Mouse (Mus musculus) erythroblast, adult 5-6 weeks (primary cell): ENCODE data around the gene Olfr522. TPM values are rescaled to one million over a fixed set of nuclear protein-coding genes. Genes with fewer than 3 reads are reported as not detected.
A peak's percentile ranks its signal among the peaks of the same experiment; 100 is the strongest.
"Not testable (repeated sequence)": the region's sequence is repeated elsewhere in the genome, so short reads cannot be mapped to it uniquely, and the experiment has no call there.

ENCODE experiments used
- ATAC-seq: replicated peaks from 2 replicates; pipeline ENCODE4 v1.8.0; 2016; ENCODE audit warnings: moderate number of reproducible peaks, mild to moderate bottlenecking, moderate TSS enrichment, inconsistent platforms; ENCODE audit not compliant: poor library complexity, low FRiP score, severe bottlenecking
- total RNA-seq, 2 experiments: library from RNA; stranded (forward) in 1 of 2; stranded (reverse) in 1 of 2; fragments of 150-400 nt in 1 of 2; fragments of 200-764, 138-1000 nt in 1 of 2; gene quantifications; 2 replicates each; pipeline versions ENCODE4 v1.2.3 to v1.2.4; 2015 to 2017; ENCODE audit warnings: low replicate concordance in 2 of 2

Olfr522 gene
- total RNA-seq, 2 experiments from 2014 or later: not detected

DNA sequence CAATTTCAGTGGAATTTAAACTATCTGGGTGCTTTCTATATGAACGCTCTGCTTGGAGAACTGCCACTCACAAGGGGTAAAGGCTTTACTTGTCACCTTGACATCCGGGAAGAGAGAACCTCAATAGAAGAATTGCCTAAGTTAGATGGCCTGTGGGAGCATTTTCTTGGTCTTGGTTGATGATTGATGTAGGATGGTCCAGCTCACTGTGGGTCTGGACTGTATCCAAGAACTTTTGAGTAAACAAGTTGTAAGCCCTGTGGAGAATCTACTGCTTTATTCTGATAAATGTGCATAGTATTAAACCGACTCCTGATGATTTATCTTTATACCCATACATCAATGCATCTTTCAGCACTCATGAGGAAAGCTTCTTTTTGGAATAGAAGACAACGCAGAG is 4.8 kb upstream of the Olfr522 start:
- ATAC-seq: no peak

GRCm38 (mm10) chr7:140167950-140168349 is 3.4 kb upstream of the Olfr522 start:
- ATAC-seq: no peak

DNA sequence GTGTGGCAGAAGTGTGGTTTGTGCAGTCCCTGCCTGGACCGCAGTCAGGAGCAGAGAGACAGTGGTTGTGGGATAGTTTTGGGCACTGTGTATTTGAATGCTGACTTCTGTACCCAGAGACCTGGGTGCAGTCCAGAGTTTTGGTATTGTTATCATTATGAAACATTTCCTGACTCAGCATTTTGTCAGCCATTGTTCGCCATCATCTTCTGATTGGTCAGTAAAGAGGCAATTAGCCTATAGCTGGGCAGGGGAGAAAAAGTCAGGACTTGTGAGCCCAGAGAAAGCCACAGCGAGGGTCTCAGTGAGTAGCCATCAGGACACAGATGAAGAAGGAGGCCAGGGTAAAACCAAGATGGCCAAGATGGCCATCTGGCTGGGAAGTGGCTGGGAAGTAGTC is 4.2 kb downstream of the Olfr522 start:
- ATAC-seq: no peak

DNA sequence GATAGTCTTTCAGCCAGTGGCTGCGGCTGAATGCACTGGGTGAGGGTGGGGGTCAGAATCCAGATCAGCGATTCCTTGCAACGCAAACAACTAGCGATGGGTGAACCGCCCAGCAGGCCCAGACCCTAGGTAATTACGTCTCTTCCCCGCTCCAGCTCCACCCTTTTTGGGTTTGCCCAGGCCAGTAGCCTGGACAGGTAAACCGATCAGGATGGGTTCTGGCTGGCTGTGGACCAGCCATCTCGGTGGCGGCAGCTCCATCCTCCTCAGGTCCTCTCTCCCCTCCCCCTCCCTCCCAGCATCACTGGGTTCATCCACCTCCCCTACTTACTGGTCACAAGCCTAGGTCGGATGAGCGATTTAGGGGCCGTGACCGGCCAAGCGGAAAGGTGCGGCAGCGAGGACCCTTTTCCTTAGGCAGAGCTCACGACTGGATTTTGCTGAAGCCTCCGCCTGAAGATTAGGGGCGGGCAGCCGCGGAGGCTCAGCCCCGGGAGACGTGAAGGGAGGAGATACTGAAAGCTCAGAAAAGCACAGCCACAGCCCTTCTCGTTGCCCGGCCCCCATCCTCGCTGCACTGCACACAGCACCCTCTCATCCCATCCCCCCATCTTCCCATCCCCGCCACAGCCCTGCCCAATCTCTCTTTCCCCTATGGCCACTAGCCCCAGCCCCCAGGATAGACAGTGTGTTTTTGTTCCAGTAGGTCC is 10.2 kb downstream of the Olfr522 start, which contains the start of gene Sprn:
TSS of gene Sprn (minus strand) at position 660 of the 710 bp plus-strand sequence.
- ATAC-seq: no peak

- ATAC-seq: no peak
Measured at GRCm38 (mm10) chr7:140153829-140154217, 10.7 kb downstream of the Olfr522 start.

DNA sequence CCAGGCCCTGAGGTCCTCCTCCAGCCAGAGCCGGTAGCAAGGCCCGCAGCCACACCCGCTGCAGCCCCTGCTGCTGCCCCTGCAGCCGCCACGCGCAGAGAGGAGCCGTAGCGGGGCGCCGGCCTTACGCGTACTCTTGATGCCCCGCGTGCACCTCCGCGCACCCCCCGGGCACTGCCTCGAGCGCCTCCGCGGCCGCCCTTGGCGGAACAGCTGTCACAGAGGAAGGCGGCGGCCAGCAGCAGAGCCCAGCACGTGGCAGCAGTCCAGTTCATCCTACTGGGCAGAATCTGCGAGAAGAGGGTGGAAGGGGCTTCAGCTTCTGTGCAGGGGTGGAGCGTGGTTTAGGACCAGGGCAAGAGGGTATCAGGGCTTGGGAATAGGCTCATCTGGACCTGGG is 11.2 kb downstream of the Olfr522 start:
- ATAC-seq: no peak

DNA sequence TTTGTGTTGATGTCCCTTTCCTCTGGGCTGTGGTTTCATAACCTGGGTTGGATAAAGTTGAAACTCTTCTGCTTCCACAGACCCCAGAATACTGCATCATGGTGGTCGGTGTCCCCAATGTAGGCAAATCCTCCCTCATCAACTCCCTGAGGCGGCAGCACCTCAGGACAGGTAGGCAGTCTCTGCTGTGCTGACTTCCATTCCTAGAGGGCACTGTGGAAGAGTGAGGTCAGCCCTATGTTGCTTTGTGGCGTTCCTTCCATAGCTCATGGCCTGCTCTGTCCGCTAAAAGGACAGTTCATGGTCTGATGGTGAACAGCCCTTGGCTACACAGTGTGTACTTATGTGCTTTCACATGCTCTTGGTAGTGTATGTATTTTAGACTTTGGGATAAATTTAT is 20.0 kb downstream of the Olfr522 start:
- ATAC-seq: no peak

DNA sequence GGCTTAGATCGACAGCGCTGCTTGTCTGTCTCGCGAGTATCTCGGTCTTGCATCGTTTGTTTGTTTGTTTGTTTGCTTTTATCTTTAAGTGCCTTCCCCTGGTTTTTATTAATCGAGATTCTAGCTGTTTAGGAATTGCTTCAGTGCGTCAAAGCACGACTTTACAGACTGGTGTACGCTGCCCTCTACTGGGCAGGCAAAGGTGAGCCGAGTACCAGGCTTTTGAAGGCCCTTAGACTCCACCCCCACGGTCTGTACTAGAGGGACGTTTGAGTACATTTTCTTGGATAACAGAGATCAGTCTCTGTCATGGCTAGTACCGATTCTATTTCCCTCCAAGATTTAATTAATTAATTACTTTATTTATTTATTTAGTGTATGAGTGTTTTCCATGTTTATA is 23.2 kb downstream of the Olfr522 start:
- no peak for ATAC-seq

- no peak for ATAC-seq
Measured at GRCm38 (mm10) chr7:140138021-140138310, 26.6 kb downstream of the Olfr522 start.

- peak; percentile 94 for ATAC-seq
Measured at GRCm38 (mm10) chr7:140137135-140138020, 27.2 kb downstream of the Olfr522 start, which contains the start of gene Mtg1. Gene Mtg1, plus strand, starts transcription at chr7:140137564.

GRCm38 (mm10) chr7:140135106-140135770 is 29.3 kb downstream of the Olfr522 start:
- ATAC-seq: no peak

- ATAC-seq: not testable (repeated sequence)
Measured at GRCm38 (mm10) chr7:140134033-140134432, 30.5 kb downstream of the Olfr522 start.

DNA sequence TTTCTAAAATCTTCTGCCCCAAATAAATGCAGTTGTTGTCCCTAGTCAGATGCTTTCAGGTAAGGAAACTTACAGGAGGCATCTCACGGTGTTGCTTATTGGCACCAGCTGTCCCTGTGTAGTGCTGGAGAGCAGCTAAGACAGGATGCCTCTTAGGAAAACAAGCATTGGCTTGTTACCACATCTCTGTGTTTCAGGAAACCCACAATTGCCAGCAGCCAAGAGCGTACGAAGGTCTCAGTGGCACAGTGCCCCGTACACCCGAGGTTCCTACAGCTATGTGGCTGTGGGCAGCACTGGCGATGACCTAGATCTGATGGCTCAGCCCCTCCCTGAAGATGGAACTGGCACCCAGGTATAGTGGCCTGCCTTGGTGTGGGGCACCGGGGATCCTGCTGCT is 32.4 kb downstream of the Olfr522 start:
- not testable (repeated sequence) for ATAC-seq

DNA sequence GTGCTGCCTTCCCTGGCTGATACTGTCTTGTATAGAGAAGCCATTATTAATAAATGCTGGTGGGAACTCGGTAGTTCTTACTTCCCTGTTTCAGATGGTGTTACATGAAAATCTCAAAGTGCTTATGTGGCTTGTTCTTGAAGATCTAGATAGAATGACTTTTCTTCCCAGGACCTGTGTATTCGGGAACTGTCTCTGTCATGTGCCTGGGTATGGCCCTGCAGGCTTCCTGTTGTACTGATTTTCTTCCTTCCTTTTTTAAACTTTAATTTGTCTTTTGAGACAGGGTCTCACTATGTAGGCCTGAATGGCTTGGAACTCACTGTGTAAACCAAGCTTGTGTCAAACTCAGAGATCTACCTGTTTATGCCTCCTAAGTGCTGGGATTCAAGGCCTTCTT is 36.7 kb downstream of the Olfr522 start:
- ATAC-seq: no peak

GRCm38 (mm10) chr7:140126934-140127333 is 37.6 kb downstream of the Olfr522 start:
- ATAC-seq: no peak

DNA sequence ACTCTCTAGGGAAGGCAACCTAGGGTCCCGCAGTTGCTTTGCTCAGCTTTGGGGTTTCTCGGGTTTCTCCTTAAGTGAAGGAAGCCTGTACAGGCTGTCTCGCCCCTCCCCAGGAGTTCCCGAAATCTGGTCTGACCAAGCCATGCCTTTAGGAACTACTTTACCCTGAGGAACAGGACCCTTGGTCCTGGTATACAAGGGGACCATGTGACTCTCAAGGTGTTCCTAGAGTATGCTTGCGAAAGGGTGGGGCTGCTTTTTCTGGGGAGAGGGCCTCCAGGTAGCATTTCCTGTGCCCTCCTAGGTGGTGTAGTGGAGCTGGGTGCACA is 38.6 kb downstream of the Olfr522 start:
- no peak for ATAC-seq

- ATAC-seq: peak; percentile 98
Measured at GRCm38 (mm10) chr7:140125278-140126021, 39.1 kb downstream of the Olfr522 start.

DNA sequence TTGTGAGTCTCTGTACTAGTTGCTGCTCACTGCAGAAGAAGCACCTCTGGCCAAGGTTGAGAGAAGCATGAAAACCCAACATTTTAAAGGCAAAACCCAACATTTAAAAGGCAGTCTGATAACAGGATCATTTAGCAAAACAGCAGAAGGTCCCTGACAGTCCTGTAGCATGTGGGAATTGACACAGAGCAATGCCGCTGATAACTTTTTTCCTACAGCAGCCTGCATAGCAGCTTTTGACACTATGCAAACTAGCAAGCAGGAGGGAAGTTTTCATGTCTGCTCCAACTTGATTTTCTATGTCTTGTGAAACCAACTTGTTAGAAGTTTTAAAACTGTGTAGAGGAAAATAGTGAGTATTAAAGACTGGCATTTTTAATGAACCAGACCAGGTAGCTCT is 40.2 kb downstream of the Olfr522 start:
- ATAC-seq: no peak

GRCm38 (mm10) chr7:140122765-140123164 is 41.8 kb downstream of the Olfr522 start:
- ATAC-seq: no peak

GRCm38 (mm10) chr7:140121338-140121910 is 43.1 kb downstream of the Olfr522 start:
- ATAC-seq: no peak
